Mouse (Mus musculus) cortical plate, adult 2 months (tissue): Measurements from ENCODE around the gene Clint1. TPM values are rescaled to one million over a fixed set of nuclear protein-coding genes. Genes with fewer than 3 reads are reported as not detected.

Experiments used
- H3K27ac ChIP-seq: fragments of 200-500 bp; 2 replicates; pipeline ENCODE4 v1.5.1; 2012; ENCODE audit warnings: low read length, control low read depth, inconsistent platforms; ENCODE audit not compliant: insufficient read depth
- H3K4me1 ChIP-seq: fragments of 200-500 bp; 2 replicates; pipeline ENCODE4 v1.6.1; 2011; ENCODE audit warnings: low read length; ENCODE audit not compliant: control insufficient read depth, insufficient read depth
- H3K4me3 ChIP-seq: fragments of 200-500 bp; 2 replicates; pipeline ENCODE4 v1.5.1; 2011; ENCODE audit warnings: mild to moderate bottlenecking, low read length, control low read depth; ENCODE audit not compliant: insufficient read depth
- CTCF ChIP-seq: fragments of 200-500 bp; IDR thresholded peaks from 2 replicates; pipeline ENCODE4 v1.5.1; 2011; ENCODE audit warnings: mild to moderate bottlenecking, control low read depth, low read length; ENCODE audit not compliant: insufficient read depth; ENCODE audit errors: extremely low read depth
- POLR2A ChIP-seq: fragments of 200-500 bp; IDR thresholded peaks from 2 replicates; pipeline ENCODE4 v1.6.1; 2011; ENCODE audit warnings: mild to moderate bottlenecking, low read length, control low read depth; ENCODE audit not compliant: insufficient read depth; ENCODE audit errors: extremely low read depth
- polyA plus RNA-seq: library from polyadenylated mRNA; depleted of rRNA; stranded (reverse); fragments of >200 nt; gene quantifications from 2 replicates; pipeline ENCODE4 v1.2.3, GENCODE M21; 2012

Gene Clint1
- polyA plus RNA-seq, 1 experiment: 41.7 TPM

- Histone ChIP-seq H3K4me1 (no peaks in the 10 kb centered on the region), H3K27ac (no peak overlapping the region), H3K4me3 (no peak overlapping the region)
- TF ChIP-seq CTCF: no peak
- TF ChIP-seq POLR2A: no peak
These were observed 58.9 kb downstream of the Clint1 start for GRCm38 (mm10) chr11:45910701-45911100.

- no peak overlapping the region for H3K4me3 ChIP-seq
- H3K4me1 ChIP-seq: no peaks in the 10 kb centered on the region
- TF ChIP-seq POLR2A (no peak), CTCF (no peak)
- H3K27ac ChIP-seq: no peak overlapping the region
These were observed 64.3 kb downstream of the Clint1 start for GRCm38 (mm10) chr11:45916196-45916595.

- no peak for TF ChIP-seq CTCF
- no peak for TF ChIP-seq POLR2A
- no peaks in the 10 kb centered on the region for H3K4me1 ChIP-seq
- H3K27ac ChIP-seq: no peak overlapping the region
- no peak overlapping the region for H3K4me3 ChIP-seq
These were observed 66.2 kb downstream of the Clint1 start for GRCm38 (mm10) chr11:45918018-45918417.

GRCm38 (mm10) chr11:45918836-45919235, 67.0 kb downstream of the Clint1 start:
- Histone ChIP-seq H3K4me3 (no peak overlapping the region), H3K4me1 (no peaks in the 10 kb centered on the region), H3K27ac (no peak overlapping the region)
- TF ChIP-seq POLR2A: no peak
- TF ChIP-seq CTCF: no peak

- no peak overlapping the region for H3K4me3 ChIP-seq
- TF ChIP-seq POLR2A (no peak), CTCF (no peak)
- H3K4me1 ChIP-seq: no peaks in the 10 kb centered on the region
- no peak overlapping the region for H3K27ac ChIP-seq
These were observed 69.2 kb downstream of the Clint1 start for GRCm38 (mm10) chr11:45921026-45921425.

GRCm38 (mm10) chr11:45921480-45921898, 69.6 kb downstream of the Clint1 start:
- TF ChIP-seq CTCF (no peak), POLR2A (no peak)
- no peak overlapping the region for H3K27ac ChIP-seq
- no peaks in the 10 kb centered on the region for H3K4me1 ChIP-seq
- H3K4me3 ChIP-seq: no peak overlapping the region

- TF ChIP-seq CTCF (no peak), POLR2A (no peak)
- H3K4me1 ChIP-seq: no peaks in the 10 kb centered on the region
- H3K27ac ChIP-seq: no peak overlapping the region
- H3K4me3 ChIP-seq: no peak overlapping the region
These were observed 73.6 kb downstream of the Clint1 start for GRCm38 (mm10) chr11:45925436-45925835.

GRCm38 (mm10) chr11:45926640-45927082, 74.8 kb downstream of the Clint1 start:
- Histone ChIP-seq H3K4me1 (no peaks in the 10 kb centered on the region), H3K4me3 (peak overlapping the region; percentile 26), H3K27ac (no peak overlapping the region)
- TF ChIP-seq POLR2A (no peak), CTCF (peak; percentile 81)

GRCm38 (mm10) chr11:45927456-45927855, 75.6 kb downstream of the Clint1 start:
- TF ChIP-seq POLR2A (no peak), CTCF (no peak)
- Histone ChIP-seq H3K4me1 (no peaks in the 10 kb centered on the region), H3K4me3 (no peak overlapping the region), H3K27ac (no peak overlapping the region)

- TF ChIP-seq CTCF (no peak), POLR2A (no peak)
- H3K4me1 ChIP-seq: no peaks in the 10 kb centered on the region
- H3K4me3 ChIP-seq: no peak overlapping the region
- no peak overlapping the region for H3K27ac ChIP-seq
These were observed 77.7 kb downstream of the Clint1 start for GRCm38 (mm10) chr11:45929541-45929940.
